Mouse (Mus musculus): ENCODE results near the gene Pacsin1. TPM values are rescaled to one million over a fixed set of nuclear protein-coding genes. Genes with fewer than 3 reads are reported as not detected.

The Pacsin1 gene
- total RNA-seq (2021), result 100 to 1,000 TPM; 204 to 211 TPM

- intact Hi-C loops (cut with DNase I), result no loop called here
- DNase-seq (ENCODE audit: extremely low spot score in 1 of 2, low spot score in 2 of 2), result peak in 1 of 2 experiments; percentile 82
These were observed at the start of gene Pacsin1 for GRCm38 (mm10) chr17:27655089-27656010. Gene Pacsin1, plus strand, starts transcription at chr17:27655509.

- intact Hi-C loops (cut with DNase I), result no loop called here
- no peak for DNase-seq (ENCODE audit: extremely low spot score in 1 of 2, low spot score in 2 of 2)
These were observed 45.7 kb upstream of the Pacsin1 start for GRCm38 (mm10) chr17:27609576-27609975.

GRCm38 (mm10) chr17:27610679-27611518, 44.4 kb upstream of the Pacsin1 start:
- DNase-seq (ENCODE audit: extremely low spot score in 1 of 2, low spot score in 2 of 2), result peak in 1 of 2 experiments; percentile 81
- intact Hi-C loops (cut with DNase I), result no loop called here

GRCm38 (mm10) chr17:27611519-27611884, 43.8 kb upstream of the Pacsin1 start:
- intact Hi-C loops (cut with DNase I), result no loop called here
- no peak for DNase-seq (ENCODE audit: extremely low spot score in 1 of 2, low spot score in 2 of 2)

GRCm38 (mm10) chr17:27611994-27612393, 43.3 kb upstream of the Pacsin1 start:
- no peak for DNase-seq (ENCODE audit: extremely low spot score in 1 of 2, low spot score in 2 of 2)
- intact Hi-C loops (cut with DNase I), result no loop called here

GRCm38 (mm10) chr17:27613016-27613415, 42.3 kb upstream of the Pacsin1 start:
- intact Hi-C loops (cut with DNase I), result no loop called here
- no peak for DNase-seq (ENCODE audit: extremely low spot score in 1 of 2, low spot score in 2 of 2)

GRCm38 (mm10) chr17:27615388-27615787, 39.9 kb upstream of the Pacsin1 start:
- intact Hi-C loops (cut with DNase I), result no loop called here
- no peak for DNase-seq (ENCODE audit: extremely low spot score in 1 of 2, low spot score in 2 of 2)

GRCm38 (mm10) chr17:27621161-27621560, 34.1 kb upstream of the Pacsin1 start:
- DNase-seq (ENCODE audit: extremely low spot score in 1 of 2, low spot score in 2 of 2), result no peak
- intact Hi-C loops (cut with DNase I), result no loop called here

GRCm38 (mm10) chr17:27621705-27622531, 33.4 kb upstream of the Pacsin1 start:
- no peak for DNase-seq (ENCODE audit: extremely low spot score in 1 of 2, low spot score in 2 of 2)
- intact Hi-C loops (cut with DNase I), result no loop called here

- intact Hi-C loops (cut with DNase I), result no loop called here
- DNase-seq (ENCODE audit: extremely low spot score in 1 of 2, low spot score in 2 of 2), result peak in 1 of 2 experiments; percentile 71
These were observed 32.5 kb upstream of the Pacsin1 start for GRCm38 (mm10) chr17:27622611-27623359.

GRCm38 (mm10) chr17:27623360-27624326, 31.7 kb upstream of the Pacsin1 start, which contains the start of gene Nudt3:
Gene Nudt3, minus strand, starts transcription at chr17:27623495.
- intact Hi-C loops (cut with DNase I), result no loop called here
- DNase-seq (ENCODE audit: extremely low spot score in 1 of 2, low spot score in 2 of 2), result peak; percentile 77 to 93

GRCm38 (mm10) chr17:27625455-27626251, 29.7 kb upstream of the Pacsin1 start:
- intact Hi-C loops (cut with DNase I), result loop anchor here (2.0 kb wide), 1 partner anchor 55 kb away; no protein-coding TSS in a partner anchor
- DNase-seq (ENCODE audit: extremely low spot score in 1 of 2, low spot score in 2 of 2), result no peak

GRCm38 (mm10) chr17:27626681-27627080, 28.6 kb upstream of the Pacsin1 start:
- DNase-seq (ENCODE audit: extremely low spot score in 1 of 2, low spot score in 2 of 2), result peak in 1 of 2 experiments; percentile 64
- intact Hi-C loops (cut with DNase I), result loop anchor here (2.0 kb wide), 1 partner anchor 56 kb away; no protein-coding TSS in a partner anchor

GRCm38 (mm10) chr17:27627451-27627850, 27.9 kb upstream of the Pacsin1 start:
- no peak for DNase-seq (ENCODE audit: extremely low spot score in 1 of 2, low spot score in 2 of 2)

GRCm38 (mm10) chr17:27628376-27628775, 26.9 kb upstream of the Pacsin1 start:
- intact Hi-C loops (cut with DNase I), result no loop called here
- no peak for DNase-seq (ENCODE audit: extremely low spot score in 1 of 2, low spot score in 2 of 2)

More at GRCm38 (mm10) chr17:27627451-27627850, 27.9 kb upstream of the Pacsin1 start:
- intact Hi-C loops (cut with DNase I), result loop anchor here (2.0 kb wide), 1 partner anchor 57 kb away; no protein-coding TSS in a partner anchor
